Mouse (Mus musculus) heart, adult 2 months (tissue): ENCODE results near the gene Mtmr14.

Experiments
- EP300 ChIP-seq: fragments of 200-500 bp; IDR thresholded peaks from 2 replicates; pipeline ENCODE4 v1.6.1; 2011; ENCODE audit warnings: low read depth, low read length, control low read depth; ENCODE audit not compliant: insufficient read depth
- POLR2A ChIP-seq: fragments of 200-500 bp; IDR thresholded peaks from 2 replicates; pipeline ENCODE4 v1.6.1; 2011; ENCODE audit warnings: mild to moderate bottlenecking, low read depth, low read length, control low read depth; ENCODE audit not compliant: insufficient read depth

DNA sequence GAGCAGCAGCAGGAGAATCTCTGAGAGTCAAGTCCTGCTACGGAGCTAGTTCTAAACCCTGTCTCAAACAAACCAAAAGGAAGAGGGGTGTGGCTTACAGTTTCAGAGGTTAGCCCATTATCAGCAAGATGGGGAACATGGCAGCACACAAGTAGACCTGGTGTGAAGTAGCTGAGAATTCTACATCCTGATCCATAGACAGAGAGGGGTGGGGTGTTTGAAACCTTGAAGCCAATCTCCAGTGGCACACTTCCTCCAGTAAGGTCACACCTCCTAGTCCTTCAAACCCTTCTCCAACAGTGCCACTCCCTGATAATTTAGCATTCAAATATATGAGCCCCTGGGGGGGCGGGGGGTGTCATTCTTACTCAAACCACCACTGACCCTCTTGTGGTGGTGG, 58.4 kb downstream of the Mtmr14 start:
- TF ChIP-seq POLR2A: no peak
- no peak for TF ChIP-seq EP300
